Mouse (Mus musculus) lung, adult 10 weeks (tissue): ENCODE data around the gene Gm6309. TPM values are rescaled to one million over a fixed set of nuclear protein-coding genes. Genes with fewer than 3 reads are reported as not detected.

Experiments used
- polyA plus RNA-seq: library from polyadenylated mRNA; stranded (reverse); fragments of 350-450 nt; fragmentation: Illumina TruSeq; extraction: RNeasy Lipid Tissue Mini Kit (QIAGEN cat#74804); gene quantifications from one replicate; pipeline ENCODE4 v1.2.3, GENCODE M21; 2014; ENCODE audit warnings: low read depth, low replicate concordance; ENCODE audit not compliant: insufficient read depth

Gene Gm6309
- not detected for polyA plus RNA-seq

GRCm38 (mm10) chr5:146170621-146171020, at the start of gene Gm6309:
Gene Gm6309 (minus strand): TSS chr5:146170721.

GRCm38 (mm10) chr5:146185204-146185603, 14.7 kb upstream of the Gm6309 start, which contains the start of gene 1700001J03Rik:
Gene 1700001J03Rik (minus strand): TSS chr5:146185304.

GRCm38 (mm10) chr5:146160439-146160838, 10.1 kb downstream of the Gm6309 start, which contains the start of gene Gm5565:
Gene Gm5565 (minus strand): TSS chr5:146160539.

Other genes starting within 250 kb of the Gm6309 start
- not detected for gene Cyp3a25, start 161.1 kb downstream of the Gm6309 start, polyA plus RNA-seq
- not detected for gene Cyp3a59, start 91.5 kb downstream of the Gm6309 start, polyA plus RNA-seq
- gene Gm5565, start 10.2 kb downstream of the Gm6309 start, polyA plus RNA-seq: not detected
- gene 1700001J03Rik, start 14.6 kb upstream of the Gm6309 start, polyA plus RNA-seq: not detected
- 17.4 TPM for gene Rnf6, start 50.8 kb upstream of the Gm6309 start, polyA plus RNA-seq
- gene Cdk8, start 60.5 kb upstream of the Gm6309 start, polyA plus RNA-seq: 11.7 TPM
- gene Wasf3, start 214.3 kb upstream of the Gm6309 start, polyA plus RNA-seq: 3.6 TPM